Mouse (Mus musculus) midbrain, embryonic 16.5 days (tissue): ENCODE results near the gene Aldh5a1. TPM values are rescaled to one million over a fixed set of nuclear protein-coding genes. Genes with fewer than 3 reads are reported as not detected.

Source experiments
- ATAC-seq: fragments of 200-750 bp; cut with Nextera tagmentation; 2 replicates; pipeline ENCODE4 v1.8.0; 2017; ENCODE audit warnings: moderate TSS enrichment
- H3K27ac ChIP-seq: fragments of 300-500 bp; sonication (generic); 2 replicates; pipeline ENCODE4 v1.5.1; 2014; ENCODE audit warnings: mild to moderate bottlenecking, low read length, mixed read lengths
- H3K27me3 ChIP-seq: fragments of 300-500 bp; sonication (generic); 2 replicates; pipeline ENCODE4 v1.6.1; 2014; ENCODE audit warnings: low read depth, low read length, mixed read lengths; ENCODE audit not compliant: control insufficient read depth, insufficient read depth
- H3K36me3 ChIP-seq: fragments of 300-500 bp; sonication (generic); 2 replicates; pipeline ENCODE4 v1.6.1; 2014; ENCODE audit warnings: mild to moderate bottlenecking, low read length, moderate library complexity, mixed read lengths; ENCODE audit not compliant: control insufficient read depth, insufficient read depth
- H3K4me1 ChIP-seq: fragments of 300-500 bp; sonication (generic); 2 replicates; pipeline ENCODE4 v1.6.1; 2014; ENCODE audit warnings: mild to moderate bottlenecking, low read length, mixed read lengths; ENCODE audit not compliant: control insufficient read depth, insufficient read depth
- H3K4me2 ChIP-seq: fragments of 300-500 bp; sonication (generic); 2 replicates; pipeline ENCODE4 v1.6.1; 2014; ENCODE audit warnings: mild to moderate bottlenecking, low read length, mixed read lengths
- H3K4me3 ChIP-seq: fragments of 300-500 bp; sonication (generic); 2 replicates; pipeline ENCODE4 v1.5.1; 2014; ENCODE audit warnings: low read depth, mild to moderate bottlenecking, low read length, moderate library complexity, mixed read lengths
- H3K9ac ChIP-seq: fragments of 300-500 bp; sonication (generic); 2 replicates; pipeline ENCODE4 v1.6.1; 2014; ENCODE audit warnings: low read depth, low read length, mixed read lengths
- H3K9me3 ChIP-seq: fragments of 300-500 bp; sonication (generic); replicated peaks from 2 replicates; pipeline ENCODE4 v1.6.1; 2014; ENCODE audit warnings: mild to moderate bottlenecking, low read length, mixed read lengths; ENCODE audit not compliant: control insufficient read depth, poor library complexity, severe bottlenecking
- WGBS: fragments of 180-500 bp; shearing (Covaris S2); extraction: QIAGEN DNeasy Blood & Tissue Kit; methylation state at CpG from one replicate; pipeline ENCODE4 v1.1.7; 2014; 5-methylcytosine and 5-hydroxymethylcytosine counted together
- polyA plus RNA-seq: library from polyadenylated mRNA; unstranded; fragments of >200 nt; fragmentation: Nextera tagmentation; extraction: Ambion mirVana; gene quantifications from 2 replicates; pipeline ENCODE4 v1.2.1, GENCODE M21; 2015

The Aldh5a1 gene
- polyA plus RNA-seq, 1 experiment from 2014 or later = 14.0 TPM

DNA sequence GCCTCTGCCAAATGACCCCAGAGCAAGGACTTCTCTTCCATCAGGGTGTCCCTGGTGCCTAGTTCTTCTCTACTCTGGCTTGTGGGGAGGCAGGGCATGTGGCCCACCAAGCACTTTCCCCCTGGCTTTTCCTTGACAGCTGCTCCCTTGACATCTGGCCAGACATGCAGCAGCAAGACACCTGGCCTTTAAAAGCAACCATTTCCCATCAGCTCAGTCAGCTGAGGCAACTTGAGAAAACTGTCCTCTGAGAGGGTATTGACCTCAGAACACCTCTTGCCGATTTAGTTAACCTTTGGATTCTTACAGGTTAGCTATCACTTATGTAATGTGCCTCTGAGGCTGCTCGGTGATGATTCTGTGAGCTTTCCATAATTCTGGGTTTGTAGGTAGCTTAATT lies 43.6 kb downstream of the Aldh5a1 start:
- no peak for ATAC-seq
- no peaks in the 10 kb centered on the region for H3K4me1 ChIP-seq
- H3K27me3 ChIP-seq = no peaks in the 10 kb centered on the region
- no peaks in the 10 kb centered on the region for H3K36me3 ChIP-seq
- H3K9me3 ChIP-seq = no peaks in the 10 kb centered on the region
- H3K27ac ChIP-seq = no peak overlapping the region
- no peak overlapping the region for H3K4me2 ChIP-seq
- no peak overlapping the region for H3K4me3 ChIP-seq
- H3K9ac ChIP-seq = no peak overlapping the region
- WGBS = 88% methylated on average over 2 of the region's 2 CpGs

DNA sequence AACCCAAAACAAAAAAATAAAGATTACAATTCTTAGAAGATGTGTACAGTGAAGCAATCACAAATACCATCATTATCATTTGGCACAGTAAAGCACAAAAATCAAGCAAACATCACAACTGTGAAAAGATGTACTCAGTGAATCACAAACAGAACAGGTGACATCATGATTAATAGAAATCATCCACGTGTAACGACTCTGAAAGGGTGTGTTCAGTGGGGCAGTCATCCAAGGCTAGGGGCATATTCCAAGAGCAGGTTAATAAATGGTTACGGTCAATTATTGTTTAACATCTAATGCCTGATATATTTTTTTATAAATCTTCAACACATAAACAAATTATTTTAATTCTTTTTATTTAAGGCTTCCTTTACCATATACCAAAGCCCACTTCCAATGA lies 44.9 kb downstream of the Aldh5a1 start:
- Histone ChIP-seq H3K4me2 (no peak overlapping the region), H3K9me3 (no peaks in the 10 kb centered on the region), H3K27ac (no peak overlapping the region), H3K27me3 (no peaks in the 10 kb centered on the region), H3K4me3 (no peak overlapping the region), H3K4me1 (no peaks in the 10 kb centered on the region), H3K36me3 (peaks cover 6% of the 10 kb centered on the region; the same call in 1 of the 2 replicates), H3K9ac (no peak overlapping the region)
- no peak for ATAC-seq
- 93% methylated on average over 3 of the region's 3 CpGs for whole genome bisulfite sequencing

DNA sequence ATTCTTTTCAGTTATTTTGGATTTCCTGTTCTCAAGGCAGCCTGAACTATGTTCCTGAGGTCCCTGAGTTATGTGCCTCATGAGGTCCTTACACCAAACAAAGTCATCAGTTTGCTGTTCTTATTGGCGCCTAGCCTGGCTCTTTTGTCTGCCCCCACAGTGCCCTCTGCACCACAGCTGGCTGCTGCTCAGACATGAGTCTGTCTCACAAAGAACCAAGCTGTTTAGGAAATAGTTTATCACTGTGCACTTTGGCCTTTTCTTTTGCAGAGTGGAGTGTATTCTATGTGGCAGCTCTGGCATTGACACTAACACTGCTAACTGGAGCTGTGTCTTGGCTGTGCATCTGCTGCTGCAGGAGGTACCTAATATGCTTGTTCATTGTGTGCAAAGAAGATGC lies 47.9 kb downstream of the Aldh5a1 start:
- no peaks in the 10 kb centered on the region for H3K27me3 ChIP-seq
- H3K4me3 ChIP-seq = no peak overlapping the region
- 57% methylated on average over 1 of the region's 1 CpGs for WGBS
- H3K9ac ChIP-seq = no peak overlapping the region
- no peak for ATAC-seq
- H3K9me3 ChIP-seq = no peaks in the 10 kb centered on the region
- H3K27ac ChIP-seq = no peak overlapping the region
- H3K4me2 ChIP-seq = no peak overlapping the region
- no peaks in the 10 kb centered on the region for H3K4me1 ChIP-seq
- peaks cover 15% of the 10 kb centered on the region; the same call in 1 of the 2 replicates for H3K36me3 ChIP-seq

DNA sequence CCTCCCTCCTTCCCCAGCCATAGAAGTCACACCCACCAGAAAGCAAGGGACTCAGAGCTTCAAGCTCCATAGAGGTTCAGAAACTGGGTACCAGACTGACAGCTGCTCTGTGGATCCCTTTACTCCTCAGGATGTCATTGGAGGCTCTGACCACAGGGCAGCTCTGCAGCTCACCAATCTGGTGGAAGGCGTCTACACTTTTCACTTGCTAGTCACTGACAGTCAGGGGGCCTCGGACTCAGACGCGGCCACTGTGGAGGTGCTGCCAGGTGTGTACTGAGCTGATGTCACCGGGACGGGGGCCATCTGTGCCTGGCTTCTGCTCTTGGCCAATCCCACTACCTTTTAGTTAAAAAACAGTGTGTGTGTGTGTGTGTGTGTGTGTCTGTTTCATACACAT lies 55.0 kb downstream of the Aldh5a1 start:
- H3K4me3 ChIP-seq = no peak overlapping the region
- no peaks in the 10 kb centered on the region for H3K4me1 ChIP-seq
- no peak overlapping the region for H3K27ac ChIP-seq
- no peaks in the 10 kb centered on the region for H3K9me3 ChIP-seq
- no peak overlapping the region for H3K4me2 ChIP-seq
- peaks cover 21% of the 10 kb centered on the region; the same call in 1 of the 2 replicates for H3K36me3 ChIP-seq
- WGBS = 96% methylated on average over 6 of the region's 6 CpGs
- no peaks in the 10 kb centered on the region for H3K27me3 ChIP-seq
- no peak overlapping the region for H3K9ac ChIP-seq
- no peak for ATAC-seq

DNA sequence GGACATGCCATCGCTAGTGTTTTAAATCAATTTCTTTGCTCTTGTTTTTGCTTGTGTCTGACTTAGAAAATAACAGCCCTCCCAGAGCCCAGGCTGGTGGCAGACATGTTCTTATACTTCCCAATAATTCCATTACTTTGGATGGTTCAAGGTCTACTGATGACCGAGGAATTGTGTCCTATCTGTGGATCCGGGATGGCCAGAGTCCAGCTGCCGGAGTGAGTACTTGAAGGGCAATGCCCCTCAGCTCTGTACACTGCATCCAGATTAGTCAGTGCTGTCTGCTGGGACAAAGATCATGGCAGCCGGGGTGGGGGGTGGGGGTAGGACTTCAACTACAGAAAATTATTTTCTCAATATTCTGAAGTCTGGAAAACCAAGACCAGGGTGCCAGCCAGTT lies 56.8 kb downstream of the Aldh5a1 start:
- H3K4me3 ChIP-seq = no peak overlapping the region
- no peak for ATAC-seq
- H3K27me3 ChIP-seq = no peaks in the 10 kb centered on the region
- H3K9ac ChIP-seq = no peak overlapping the region
- H3K9me3 ChIP-seq = no peaks in the 10 kb centered on the region
- H3K4me1 ChIP-seq = no peaks in the 10 kb centered on the region
- no peak overlapping the region for H3K27ac ChIP-seq
- H3K36me3 ChIP-seq = peaks cover 21% of the 10 kb centered on the region; the same call in 1 of the 2 replicates
- no peak overlapping the region for H3K4me2 ChIP-seq
- whole genome bisulfite sequencing = 96% methylated on average over 5 of the region's 5 CpGs

DNA sequence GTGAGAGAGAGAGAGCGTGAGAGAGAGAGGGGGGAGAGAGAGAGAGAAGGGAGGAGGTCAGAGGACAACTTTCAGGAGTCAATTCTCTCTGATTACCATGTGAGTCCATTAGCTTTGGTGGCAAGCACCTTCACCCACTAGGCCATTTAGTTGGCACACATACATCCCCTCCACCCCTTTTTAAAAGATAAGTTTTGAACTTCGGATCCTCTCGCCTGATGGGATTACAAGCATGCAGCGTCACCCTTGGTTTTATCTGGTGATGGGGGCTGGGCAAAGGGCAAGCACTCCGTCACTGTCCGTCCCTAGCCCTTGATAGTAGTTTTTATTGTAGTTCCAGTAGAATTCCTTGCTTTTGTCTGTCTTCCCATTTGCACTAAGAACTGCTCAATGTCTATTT lies 57.3 kb downstream of the Aldh5a1 start:
- no peak for ATAC-seq
- no peak overlapping the region for H3K27ac ChIP-seq
- no peak overlapping the region for H3K4me3 ChIP-seq
- no peak overlapping the region for H3K9ac ChIP-seq
- peaks cover 20% of the 10 kb centered on the region; the same call in 1 of the 2 replicates for H3K36me3 ChIP-seq
- H3K9me3 ChIP-seq = no peaks in the 10 kb centered on the region
- H3K27me3 ChIP-seq = no peaks in the 10 kb centered on the region
- 87% methylated on average over 6 of the region's 6 CpGs for WGBS
- no peaks in the 10 kb centered on the region for H3K4me1 ChIP-seq
- H3K4me2 ChIP-seq = no peak overlapping the region

DNA sequence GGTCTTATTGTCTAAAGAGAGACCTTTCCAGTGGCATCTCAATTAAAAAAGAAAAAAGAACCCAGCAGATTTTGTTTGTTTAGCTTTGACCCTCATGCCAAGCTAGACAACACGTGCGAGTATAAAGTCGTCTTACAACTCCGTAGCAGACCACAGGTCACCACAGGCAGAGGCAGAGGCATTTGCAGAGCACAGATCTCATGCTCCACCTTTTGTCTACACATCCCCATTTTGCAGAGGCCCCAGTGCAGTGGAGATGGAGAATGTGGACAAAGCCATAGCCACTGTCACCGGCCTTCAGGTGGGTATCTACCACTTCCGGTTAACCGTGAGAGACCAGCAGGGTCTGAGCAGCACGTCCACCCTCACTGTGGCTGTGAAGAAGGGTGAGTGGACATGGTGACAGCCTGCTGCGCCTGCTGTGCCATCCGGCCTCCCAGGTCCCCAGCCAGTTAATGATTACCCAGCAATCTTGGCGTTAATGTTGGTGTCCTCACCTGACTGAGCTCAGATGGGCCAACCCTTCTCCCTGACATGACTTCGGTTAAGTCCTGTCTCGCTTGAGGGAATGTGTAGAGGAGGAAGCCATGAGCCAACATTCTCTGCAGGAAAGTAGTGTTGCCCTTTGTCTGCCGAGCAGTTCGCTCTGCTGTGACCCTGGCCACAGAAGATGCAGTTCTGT lies 58.0 kb downstream of the Aldh5a1 start:
- H3K27ac ChIP-seq = no peak overlapping the region
- H3K4me1 ChIP-seq = no peaks in the 10 kb centered on the region
- H3K27me3 ChIP-seq = no peaks in the 10 kb centered on the region
- ATAC-seq = no peak
- peaks cover 15% of the 10 kb centered on the region; the same call in 1 of the 2 replicates for H3K36me3 ChIP-seq
- H3K9me3 ChIP-seq = no peaks in the 10 kb centered on the region
- no peak overlapping the region for H3K4me2 ChIP-seq
- H3K4me3 ChIP-seq = no peak overlapping the region
- WGBS = 90% methylated on average over 15 of the region's 15 CpGs
- no peak overlapping the region for H3K9ac ChIP-seq

DNA sequence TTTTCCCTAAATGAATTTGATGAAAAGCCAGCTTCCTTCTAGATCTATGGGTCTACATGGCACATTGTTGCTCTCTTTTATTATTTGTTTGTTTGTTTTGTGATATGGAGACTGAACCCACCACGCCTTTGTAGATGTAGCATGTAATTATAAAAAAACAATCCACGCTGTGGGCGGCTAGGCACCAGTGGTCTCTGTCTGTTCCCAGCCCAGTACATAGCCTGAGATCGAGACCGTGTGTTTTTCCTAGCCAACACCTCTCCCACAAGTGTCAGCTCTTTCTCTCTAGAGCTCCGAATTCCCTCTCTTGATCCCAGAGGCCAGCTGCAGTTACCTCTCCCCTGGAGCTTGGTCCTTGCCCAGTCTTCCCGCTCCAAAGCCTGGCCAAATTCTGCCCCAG lies 69.2 kb downstream of the Aldh5a1 start:
- H3K27ac ChIP-seq = no peak overlapping the region
- no peak overlapping the region for H3K4me2 ChIP-seq
- H3K27me3 ChIP-seq = no peaks in the 10 kb centered on the region
- ATAC-seq = no peak
- 90% methylated on average over 7 of the region's 7 CpGs for WGBS
- H3K36me3 ChIP-seq = peaks cover 3% of the 10 kb centered on the region; the same call in 1 of the 2 replicates
- H3K9me3 ChIP-seq = no peaks in the 10 kb centered on the region
- no peak overlapping the region for H3K9ac ChIP-seq
- H3K4me3 ChIP-seq = no peak overlapping the region
- H3K4me1 ChIP-seq = no peaks in the 10 kb centered on the region

DNA sequence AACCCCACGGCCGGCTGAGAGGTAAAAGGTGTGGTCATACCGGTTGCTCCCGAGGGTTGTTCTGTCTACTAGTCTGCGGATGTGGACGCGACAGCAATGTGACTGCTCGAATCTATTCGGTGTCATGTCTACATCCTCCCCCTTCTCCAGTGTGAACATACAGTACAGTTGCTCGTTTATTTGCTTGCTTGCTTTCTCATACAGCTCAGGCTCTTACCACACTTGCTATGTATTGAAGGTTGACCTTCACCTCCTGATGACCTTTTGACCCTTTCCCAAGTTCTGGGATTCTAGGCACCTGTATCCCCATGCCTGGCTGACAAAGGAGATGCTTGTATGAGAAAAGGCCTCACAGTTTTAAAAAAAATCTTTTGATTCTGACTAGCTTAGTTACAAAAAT lies 69.7 kb downstream of the Aldh5a1 start:
- WGBS = 94% methylated on average over 10 of the region's 10 CpGs
- Histone ChIP-seq H3K4me2 (no peak overlapping the region), H3K27ac (no peak overlapping the region), H3K9me3 (no peaks in the 10 kb centered on the region), H3K36me3 (peaks cover 3% of the 10 kb centered on the region; the same call in 1 of the 2 replicates), H3K4me1 (no peaks in the 10 kb centered on the region), H3K27me3 (no peaks in the 10 kb centered on the region), H3K4me3 (no peak overlapping the region), H3K9ac (no peak overlapping the region)
- no peak for ATAC-seq
